9 mouse cellular contexts compared by ENCODE assay signal in genomic region chr14:7888811-7889651, GRCm38 (mm10).
DNase-seq lines count a peak whose midpoint lies in the region; ATAC-seq and TF ChIP-seq lines count a peak whose summit lies in the region.
"Had no signal": no experiment of that assay in that cellular context is flagged by ENCODE, and none has a peak within 500 bp of the region (broad histone marks: within the 10 kb centered on the region; RNA-seq: fewer than 3 reads in every experiment).

No protein-coding gene starts in this region.

- peak; percentile 81 for ATAC-seq in neural tube, embryonic 11.5 days (ENCODE audit: insufficient read depth, low FRiP score, low TSS enrichment)
- peak; percentile 52 for ATAC-seq in megakaryocyte-erythroid progenitor cell, adult 5-6 weeks (replicated peaks; ENCODE audit: low FRiP score, low TSS enrichment, poor library complexity, severe bottlenecking)

- H3K36me3 ChIP-seq in neural tube, embryonic 11.5 days (ENCODE audit: control insufficient read depth, insufficient read depth, low read length) = no peaks in the 10 kb centered on the region; the same call in none of the 2 replicates

- no peaks in the 10 kb centered on the region for H3K4me1 ChIP-seq in neural tube, embryonic 11.5 days (ENCODE audit: control insufficient read depth, insufficient read depth, low read length)
- peaks cover 16% of the 10 kb centered on the region for H3K4me1 ChIP-seq in cerebellum, adult 2 months (ENCODE audit: control insufficient read depth, insufficient read depth, low read length)

- peak overlapping the region; percentile 27 for H3K9ac ChIP-seq in neural tube, embryonic 11.5 days (ENCODE audit: low read length)

- TF ChIP-seq POLR2A in cerebellum, adult 2 months (IDR thresholded peaks at IDR 0.05; ENCODE audit: borderline replicate concordance, insufficient read depth, low read length) = no peak

- H3K27me3 ChIP-seq in neural tube, embryonic 11.5 days (ENCODE audit: control insufficient read depth, insufficient read depth, low read length) = no peaks in the 10 kb centered on the region
- H3K27me3 ChIP-seq in cerebellum, adult 2 months (ENCODE audit: control insufficient read depth, insufficient read depth, low read length) = no peaks in the 10 kb centered on the region

- H3K4me3 ChIP-seq in neural tube, embryonic 11.5 days (ENCODE audit: low read depth, low read length) = no peak overlapping the region
- H3K4me3 ChIP-seq in cerebellum, adult 2 months (replicated peaks; ENCODE audit: insufficient read depth, low read depth, low read length) = no peak overlapping the region
- H3K4me3 ChIP-seq: erythroblast, embryonic 14.5 days had no signal

- H3K9me3 ChIP-seq in neural tube, embryonic 11.5 days (ENCODE audit: control insufficient read depth, low read length) = no peaks in the 10 kb centered on the region

- 52% methylated on average over 11 of the region's 11 CpGs for WGBS in neural tube, embryonic 11.5 days
- WGBS in cerebellum, adult 2 months = 35% methylated on average over 11 of the region's 11 CpGs

- H3K4me2 ChIP-seq in neural tube, embryonic 11.5 days (ENCODE audit: low read depth) = no peak overlapping the region

- TF ChIP-seq CTCF in cerebellum, adult 2 months (IDR thresholded peaks at IDR 0.05; ENCODE audit: borderline replicate concordance, insufficient read depth, low read depth, low read length) = no peak

- DNase-seq in neural tube, embryonic 11.5 days (ENCODE audit: low spot score) = peak; percentile 26
- DNase-seq in neural tube, embryonic 10.5 days (ENCODE audit: extremely low spot score, low spot score) = no peak
- DNase-seq in cerebellum, adult 2 months = peak; percentile 28 to 53
- peak; percentile 62 to 69 for DNase-seq in frontal cortex, postnatal 36 days (ENCODE audit: low spot score in 2 of 2)
- DNase-seq in layer of hippocampus, postnatal 10 days (ENCODE audit: low spot score in 2 of 2) = peak; percentile 52 to 65
- peak; percentile 15 to 34 for DNase-seq in thymus, adult 18-20 months
- DNase-seq in lung, postnatal 25 days (ENCODE audit: low spot score) = no peak

- peak overlapping the region; percentile 78 for H3K27ac ChIP-seq in neural tube, embryonic 11.5 days (ENCODE audit: low read depth, low read length)
- peak overlapping the region; percentile 47; the same call in 1 of the 2 replicates for H3K27ac ChIP-seq in cerebellum, adult 2 months (ENCODE audit: insufficient read depth, low read length)

Comparison
In these comparisons a context has a peak if more than half of its experiments do, and no peak if none do; other contexts are left out.
1. DNase-seq: peak in neural tube, embryonic 11.5 days (single experiment), cerebellum, adult 2 months (2 of 2), frontal cortex, postnatal 36 days (2 of 2), layer of hippocampus, postnatal 10 days (2 of 2) and thymus, adult 18-20 months (2 of 2); none in neural tube, embryonic 10.5 days (single experiment) and lung, postnatal 25 days (single experiment).